Mouse (Mus musculus) gastrocnemius, postnatal 36 days (tissue): Measurements from ENCODE around the gene Tmprss2. TPM values are rescaled to one million over a fixed set of nuclear protein-coding genes. Genes with fewer than 3 reads are reported as not detected.
"Not testable (repeated sequence)": the region's sequence is repeated elsewhere in the genome, so short reads cannot be mapped to it uniquely, and the experiment has no call there.

Source experiments
- DNase-seq, 2 experiments: peaks; one replicate each; pipeline ENCODE4 v3.0.0; 2022
- intact Hi-C: fragments of 180-260 bp; cut with DNase I; formaldehyde crosslinking; loops from one replicate; pipeline ENCODE4 v1.15.1; 2025
- total RNA-seq, 2 experiments: library from RNA; stranded (reverse); gene quantifications; 2 replicates each; pipeline ENCODE4 v1.2.3; 2021

The Tmprss2 gene
- total RNA-seq, 2 experiments from 2014 or later = not detected

DNA sequence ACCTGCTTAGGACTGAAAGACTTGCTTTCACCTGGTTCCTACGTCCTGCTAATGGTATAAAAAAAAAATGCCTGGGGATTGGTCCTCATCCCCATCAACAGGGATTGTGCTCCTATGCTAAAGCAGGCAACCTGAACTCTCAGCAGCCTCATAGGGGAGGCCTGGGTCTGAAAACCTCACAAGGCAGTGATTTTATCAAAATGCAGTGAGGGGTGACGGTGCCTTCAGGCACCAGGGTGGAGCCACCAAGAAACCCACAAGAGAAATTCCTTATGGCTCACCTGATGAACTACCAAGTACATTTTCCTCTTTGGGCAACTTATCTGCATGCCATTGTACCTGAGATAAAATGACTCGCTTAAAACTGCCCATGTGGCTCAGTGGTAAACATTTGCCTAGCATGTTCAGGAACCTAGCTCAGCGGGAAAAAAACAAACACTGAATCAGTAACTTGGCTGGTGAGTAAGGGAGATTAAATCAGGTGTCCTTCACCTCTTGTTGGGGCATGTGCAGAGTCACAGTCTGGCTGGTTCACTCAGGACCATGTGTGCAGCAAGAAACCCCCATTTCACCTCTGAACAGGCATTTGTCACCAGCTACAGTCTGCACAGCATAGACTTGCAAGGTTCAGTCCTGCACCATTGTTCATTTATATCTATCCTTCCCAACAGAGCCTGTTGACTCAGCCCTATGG lies 17.0 kb downstream of the Tmprss2 start:
- intact Hi-C loops = no loop called here
- DNase-seq = no peak

DNA sequence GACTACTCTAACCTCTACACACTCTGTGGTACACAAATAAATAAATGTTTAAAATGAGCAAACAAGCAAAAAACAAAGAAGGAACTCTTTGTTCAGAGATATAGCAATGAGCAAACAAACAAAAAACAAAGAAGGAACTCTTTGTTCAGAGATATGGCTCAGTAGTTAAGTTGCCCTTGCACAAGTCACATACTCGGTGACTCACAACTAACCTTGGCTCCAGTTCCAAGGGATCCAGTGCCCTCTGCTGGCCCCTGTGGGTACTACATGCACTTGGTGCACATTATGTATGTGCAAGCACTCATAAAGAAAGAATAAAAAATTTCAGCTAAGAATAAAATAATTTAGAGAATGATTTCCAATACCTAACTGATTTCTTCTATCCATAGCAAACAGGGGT lies 17.9 kb downstream of the Tmprss2 start:
- peak; percentile 50 to 75 for DNase-seq
- intact Hi-C loops = no loop called here

DNA sequence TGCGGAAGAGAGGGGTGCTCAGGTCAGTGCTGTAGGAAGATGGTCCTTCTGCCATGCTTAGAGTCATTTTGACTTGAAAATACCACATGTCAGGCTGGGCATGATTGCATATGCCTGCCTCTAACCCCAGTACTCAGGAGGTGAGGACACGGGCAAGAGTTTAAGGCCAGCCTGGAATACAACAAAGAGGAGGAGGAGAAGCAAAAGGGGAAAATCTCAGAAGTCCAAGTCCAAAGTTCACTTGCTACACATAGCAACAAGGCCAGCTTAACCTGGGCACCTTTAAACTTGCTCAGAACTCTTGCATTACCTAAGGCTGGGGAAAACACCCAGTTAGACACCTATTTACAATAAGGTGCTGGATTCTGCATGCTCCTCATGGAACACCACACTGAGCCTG lies 19.5 kb downstream of the Tmprss2 start:
- intact Hi-C loops = no loop called here
- DNase-seq = no peak

DNA sequence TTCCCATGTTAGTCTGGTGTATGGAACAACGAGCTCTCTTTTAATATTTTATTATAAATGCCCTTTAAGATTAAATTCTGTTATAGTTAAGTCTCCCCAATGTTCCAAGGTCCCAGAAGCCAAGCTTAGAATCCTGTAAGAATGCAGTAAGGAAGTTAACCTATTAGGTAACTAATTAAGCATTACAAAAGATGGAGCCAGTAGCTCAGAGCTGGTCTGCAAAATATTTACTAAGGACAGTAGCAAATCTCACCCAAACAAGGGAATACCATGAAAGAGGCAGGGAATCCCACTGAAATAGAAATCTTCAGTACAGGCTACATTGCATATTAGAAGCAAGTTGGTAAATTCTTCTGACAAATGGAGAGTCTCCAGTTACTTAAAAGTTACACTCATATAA lies 28.1 kb downstream of the Tmprss2 start:
- intact Hi-C loops, DNase-seq: not testable (repeated sequence)

DNA sequence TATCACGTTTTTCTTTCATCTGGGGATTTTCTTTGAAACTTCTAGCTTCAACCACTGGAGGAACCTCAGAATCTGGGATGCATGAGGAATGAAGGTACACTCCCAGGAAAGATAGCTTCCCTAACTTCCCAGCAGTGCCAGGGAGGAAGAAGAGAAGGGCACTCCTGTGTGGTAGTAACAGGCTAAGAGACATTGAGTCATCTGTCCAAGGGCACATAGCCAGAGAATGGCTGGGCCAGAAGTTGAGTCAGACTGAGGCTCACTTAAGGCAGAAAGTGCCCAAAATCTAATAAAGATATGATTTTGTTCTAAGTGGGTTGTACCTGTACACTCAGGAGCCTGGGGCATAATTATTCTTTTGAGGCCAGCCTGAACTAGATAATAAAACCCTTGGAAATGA lies 41.6 kb downstream of the Tmprss2 start:
- no peak for DNase-seq
- intact Hi-C loops = loop anchor here (10.0 kb wide), 2 partner anchors 125 to 255 kb away; no protein-coding TSS in a partner anchor

DNA sequence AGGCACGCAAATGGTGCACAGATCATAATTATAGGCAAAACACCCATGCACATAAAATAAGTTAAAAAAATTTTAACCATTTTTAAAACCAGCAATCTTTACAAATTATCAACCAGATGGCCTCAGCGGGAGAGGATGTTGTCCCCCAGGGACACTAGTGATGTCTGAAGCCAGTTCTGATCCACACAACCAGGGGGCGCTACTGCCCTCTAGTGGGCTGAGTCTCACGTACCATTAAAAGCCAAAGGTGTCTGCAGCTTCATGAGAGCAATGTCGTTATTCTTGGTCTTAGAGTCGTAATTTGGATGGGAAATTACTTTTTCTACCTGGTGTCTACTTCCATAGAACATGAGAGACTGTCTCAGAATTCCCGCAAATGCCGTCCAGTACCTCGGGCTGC lies 42.3 kb downstream of the Tmprss2 start:
- peak in 1 of 2 experiments; percentile 27 for DNase-seq
- intact Hi-C loops = loop anchor here (10.0 kb wide), 2 partner anchors 124 to 254 kb away; no protein-coding TSS in a partner anchor

DNA sequence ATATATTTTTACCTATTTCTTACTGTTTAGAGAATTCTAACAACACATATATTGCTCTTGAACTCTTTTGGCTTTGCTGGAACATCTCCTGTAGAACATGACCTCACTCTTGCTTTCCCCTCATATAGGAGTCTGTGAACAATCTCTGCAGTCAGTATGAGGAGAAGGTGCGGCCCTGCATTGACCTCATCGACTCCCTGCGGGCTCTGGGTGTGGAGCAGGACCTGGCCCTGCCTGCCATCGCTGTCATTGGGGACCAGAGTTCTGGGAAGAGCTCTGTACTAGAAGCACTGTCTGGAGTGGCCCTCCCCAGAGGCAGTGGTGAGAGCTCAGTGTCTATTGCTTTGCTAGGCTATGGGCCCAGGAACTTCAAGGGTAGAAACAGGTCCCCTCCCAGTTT lies 66.7 kb downstream of the Tmprss2 start:
- intact Hi-C loops = no loop called here
- no peak for DNase-seq

DNA sequence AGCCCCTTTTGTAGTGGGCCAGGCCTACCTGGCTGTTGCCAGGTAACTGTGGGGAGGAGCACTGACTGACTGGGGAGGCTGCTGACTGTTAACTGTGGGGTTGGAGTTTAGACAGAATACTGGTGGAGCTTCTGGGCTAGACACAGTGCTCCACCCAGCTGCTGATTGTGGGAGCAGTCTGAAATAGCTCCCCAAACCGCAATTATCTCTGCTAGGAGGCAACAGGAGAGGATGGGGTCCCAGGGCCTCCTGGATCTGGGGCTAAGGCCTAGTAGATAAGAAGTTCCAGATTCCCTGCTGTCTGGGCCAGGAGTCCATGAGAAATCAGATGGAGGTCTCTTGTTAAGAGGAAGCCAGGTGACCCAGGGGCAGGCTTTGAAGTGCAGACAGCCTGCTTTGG lies 74.1 kb downstream of the Tmprss2 start:
- intact Hi-C loops = no loop called here
- DNase-seq = no peak

DNA sequence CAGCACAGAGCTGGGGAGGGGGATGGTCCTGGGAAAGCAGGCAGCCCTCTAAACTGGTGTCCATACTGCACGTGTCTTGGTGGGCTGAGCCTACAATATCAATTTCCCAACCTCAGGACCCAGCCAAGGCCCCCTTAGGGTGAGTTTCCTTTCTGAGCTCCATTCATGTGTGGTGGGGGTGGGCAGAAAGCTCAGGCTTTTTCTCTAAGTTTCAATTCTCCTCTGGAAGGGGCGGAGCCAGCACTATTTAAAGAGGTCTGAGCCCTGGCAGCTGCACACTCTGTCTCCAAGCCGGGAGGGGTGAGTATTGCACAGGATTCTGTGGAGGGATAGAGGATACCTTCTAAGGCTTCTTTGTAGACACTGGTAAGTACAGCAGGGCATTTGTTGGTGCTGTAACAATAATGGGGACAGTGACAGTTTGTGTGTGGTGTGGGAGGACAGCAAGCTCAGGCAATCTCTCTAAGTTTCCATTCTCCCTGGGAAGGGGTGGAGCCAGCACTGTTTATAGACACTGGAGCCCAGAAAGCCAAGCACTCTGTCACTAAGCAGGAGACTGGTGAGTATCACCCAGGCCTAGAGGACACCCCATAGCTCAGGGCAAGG lies 75.1 kb downstream of the Tmprss2 start:
- DNase-seq = peak; percentile 45 to 53
- intact Hi-C loops = no loop called here

DNA sequence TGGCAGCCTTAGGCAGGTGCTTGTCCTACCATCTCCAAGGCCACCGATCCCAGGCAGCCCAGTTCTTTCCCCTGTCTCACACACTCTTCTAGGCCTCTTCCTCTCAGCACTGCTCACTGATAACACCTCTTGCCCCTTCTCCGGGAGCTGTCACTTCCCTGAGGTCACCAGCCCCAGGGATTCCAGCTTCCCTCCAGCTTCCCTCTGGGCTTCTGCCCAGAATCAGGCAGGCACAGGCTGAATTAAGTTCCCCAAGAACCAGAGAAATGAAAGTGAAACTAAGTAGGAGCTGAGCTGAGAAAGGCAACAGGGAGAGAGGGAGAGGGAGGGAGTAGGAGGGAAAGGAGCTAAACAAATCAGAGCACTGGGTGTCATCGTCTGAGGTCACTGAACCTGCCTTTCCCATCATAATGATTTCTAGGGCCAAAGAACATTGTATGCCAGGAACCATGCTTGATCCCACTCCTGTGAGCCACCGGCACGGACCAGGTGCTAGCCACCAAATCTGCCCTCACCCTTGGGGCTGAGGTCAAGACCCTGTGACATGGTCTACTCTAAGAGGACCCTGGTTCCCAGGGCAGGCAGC lies 76.0 kb downstream of the Tmprss2 start:
- intact Hi-C loops = no loop called here
- peak in 1 of 2 experiments; percentile 44 for DNase-seq

DNA sequence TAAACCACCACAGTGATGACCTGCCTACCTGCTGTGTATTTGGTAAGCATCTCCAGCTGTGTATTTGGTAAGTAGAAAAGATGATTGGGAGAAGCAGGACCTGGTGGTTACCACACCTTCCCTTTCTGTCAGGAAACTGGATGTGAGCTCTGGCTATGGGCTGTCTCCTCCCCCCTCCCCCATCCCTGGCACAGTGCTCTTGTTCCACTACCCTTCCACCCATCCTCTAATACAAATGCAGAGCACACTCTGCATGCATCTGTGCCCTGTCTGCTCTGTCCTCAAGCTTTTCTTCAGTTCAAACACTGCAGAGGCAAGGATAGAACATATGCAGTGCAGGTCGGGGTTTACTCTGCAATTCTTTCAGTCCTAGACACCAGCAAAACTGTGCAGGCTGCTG lies 76.5 kb downstream of the Tmprss2 start:
- DNase-seq = no peak
- intact Hi-C loops = no loop called here

DNA sequence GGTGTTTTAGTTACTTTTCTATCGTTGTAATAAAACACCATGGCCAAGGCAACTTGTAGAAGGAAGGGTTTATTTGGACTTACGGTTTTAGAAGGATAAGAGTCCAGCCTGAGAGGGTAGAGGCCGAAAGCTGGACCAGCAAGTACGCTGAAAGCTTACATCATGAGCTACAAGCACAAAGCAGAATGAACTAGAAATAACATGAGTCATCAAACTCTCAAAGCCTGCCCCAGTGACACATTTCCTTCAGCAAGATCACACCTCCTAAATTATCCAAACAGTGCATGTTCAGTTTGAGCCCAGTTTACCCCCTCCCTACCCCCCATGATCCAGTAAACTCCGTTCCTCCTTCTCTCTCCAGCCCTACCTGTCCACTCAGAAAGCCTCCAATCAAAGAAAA lies 77.2 kb downstream of the Tmprss2 start:
- intact Hi-C loops = no loop called here
- DNase-seq = no peak

DNA sequence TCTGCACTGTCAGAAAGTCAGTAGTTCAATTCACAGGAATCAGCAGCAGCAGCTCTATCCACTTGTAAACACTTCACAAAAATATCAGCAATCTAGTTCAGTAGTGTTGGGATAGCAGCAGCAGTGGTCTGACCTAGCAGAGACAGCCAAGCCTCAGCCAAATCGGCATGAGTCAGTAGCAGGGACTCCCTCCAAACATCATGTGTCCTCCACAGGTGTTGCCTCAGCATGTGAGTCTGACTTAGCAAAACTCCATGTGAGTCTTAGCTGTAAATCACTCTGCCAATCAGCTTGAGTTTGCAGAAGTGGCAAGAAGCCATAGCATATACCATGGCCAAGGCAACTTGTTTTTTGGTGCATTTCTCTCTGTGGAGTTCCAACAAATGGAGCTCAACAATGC lies 77.9 kb downstream of the Tmprss2 start:
- no peak for DNase-seq
- intact Hi-C loops = no loop called here

DNA sequence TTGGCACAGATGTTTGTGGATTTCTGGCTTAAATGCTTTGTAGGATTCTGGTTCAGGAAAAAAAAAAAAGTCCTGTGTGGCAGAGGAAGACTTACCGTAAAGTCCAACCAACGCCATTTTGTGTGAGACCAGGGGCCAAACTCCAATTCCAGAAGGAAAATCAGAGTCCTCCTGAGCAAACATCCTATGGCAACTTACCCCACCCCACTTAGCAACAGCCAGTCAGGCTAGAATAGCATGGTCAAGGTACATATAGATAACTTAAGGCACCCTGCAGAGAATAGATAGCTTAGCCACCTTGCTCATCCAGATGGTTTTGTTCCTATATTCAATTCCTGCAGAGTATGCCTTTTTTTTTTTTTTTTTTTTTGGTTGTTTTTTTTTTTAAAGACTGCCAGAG lies 81.8 kb downstream of the Tmprss2 start:
- intact Hi-C loops = no loop called here
- DNase-seq = no peak

DNA sequence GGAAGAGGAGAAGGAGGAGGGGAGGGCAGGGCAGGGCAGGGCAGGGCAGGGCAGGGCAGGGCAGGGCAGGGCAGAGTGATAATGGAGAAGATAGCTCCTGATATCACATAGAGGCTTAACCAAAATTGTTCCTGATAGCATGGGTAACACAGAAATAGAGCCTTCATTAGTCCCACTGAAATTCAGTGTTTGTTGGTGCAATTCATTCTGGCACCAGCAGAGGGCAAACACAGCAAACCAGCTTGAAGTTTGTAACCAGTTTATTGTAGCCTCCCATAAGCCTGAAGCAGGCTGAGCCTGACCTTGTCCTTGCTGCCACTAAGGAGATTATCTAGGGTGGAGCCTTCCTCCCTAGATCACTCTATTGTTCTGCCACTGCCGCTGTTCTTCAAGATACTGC lies 88.0 kb downstream of the Tmprss2 start:
- intact Hi-C loops = loop anchor here (2.0 kb wide), 1 partner anchor 74 kb away; no protein-coding TSS in a partner anchor
- peak in 1 of 2 experiments; percentile 21 for DNase-seq

DNA sequence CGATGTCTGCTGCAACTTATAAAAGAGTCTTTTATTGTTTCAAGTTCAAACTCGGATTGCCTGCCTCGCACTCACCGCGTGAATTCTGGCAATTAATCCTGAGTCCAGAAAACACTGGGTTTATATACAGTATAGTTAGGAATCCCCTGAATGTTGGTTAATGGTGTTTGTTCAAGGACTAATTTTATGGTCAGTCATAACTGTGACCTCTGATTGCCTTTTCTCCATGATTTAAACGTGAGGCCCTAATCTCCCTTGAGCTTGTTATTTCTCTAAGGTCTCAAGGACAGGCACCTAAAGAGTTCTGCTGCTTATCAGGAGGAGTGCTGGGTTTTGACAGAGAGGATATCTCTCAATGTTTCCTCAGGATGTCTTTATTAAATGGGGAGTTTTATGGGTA lies 89.0 kb downstream of the Tmprss2 start:
- no peak for DNase-seq
- intact Hi-C loops = loop anchor here (2.0 kb wide), 1 partner anchor 75 kb away; no protein-coding TSS in a partner anchor

DNA sequence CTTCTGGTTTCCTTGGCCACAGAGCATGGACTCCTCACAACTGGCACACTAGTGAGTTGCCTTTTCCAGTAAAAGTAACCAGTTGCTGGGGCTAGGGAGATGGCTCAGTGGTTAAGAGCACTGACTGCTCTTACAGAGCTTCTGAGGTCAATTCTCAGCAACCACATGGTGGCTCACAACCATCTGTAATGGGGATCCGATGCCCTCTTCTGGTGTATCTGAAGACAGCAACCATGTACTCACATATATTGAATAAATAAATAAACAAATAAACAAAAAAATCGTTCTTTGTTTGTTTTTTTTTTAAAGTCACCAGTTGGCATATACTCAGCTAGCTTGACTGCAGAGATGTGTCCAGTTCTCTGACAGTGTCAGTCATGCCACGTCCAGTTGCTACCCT lies 94.7 kb downstream of the Tmprss2 start:
- intact Hi-C loops = no loop called here

More for the DNA sequence above, 94.7 kb downstream of the Tmprss2 start:
- no peak for DNase-seq

Other genes with a start within 250 kb of the Tmprss2 start
- gene Mx1, start 148.3 kb downstream of the Tmprss2 start, total RNA-seq = under 1 TPM; 0.26 to 0.49 TPM
- gene Fam3b, start 96.4 kb downstream of the Tmprss2 start, total RNA-seq = not detected
- not detected for gene Ripk4, start 152.6 kb upstream of the Tmprss2 start, total RNA-seq
- gene Prdm15, start 240.7 kb upstream of the Tmprss2 start, total RNA-seq = 1 to 10 TPM; 5.3 to 6.1 TPM